Mouse (Mus musculus): ENCODE data around the gene Plcl2. TPM values are rescaled to one million over a fixed set of nuclear protein-coding genes. Genes with fewer than 3 reads are reported as not detected.
"Not testable (repeated sequence)": the region's sequence is repeated elsewhere in the genome, so short reads cannot be mapped to it uniquely, and the experiment has no call there.

Gene Plcl2
- polyA plus RNA-seq, 1 experiment from 2014 or later: 5.9 TPM

DNA sequence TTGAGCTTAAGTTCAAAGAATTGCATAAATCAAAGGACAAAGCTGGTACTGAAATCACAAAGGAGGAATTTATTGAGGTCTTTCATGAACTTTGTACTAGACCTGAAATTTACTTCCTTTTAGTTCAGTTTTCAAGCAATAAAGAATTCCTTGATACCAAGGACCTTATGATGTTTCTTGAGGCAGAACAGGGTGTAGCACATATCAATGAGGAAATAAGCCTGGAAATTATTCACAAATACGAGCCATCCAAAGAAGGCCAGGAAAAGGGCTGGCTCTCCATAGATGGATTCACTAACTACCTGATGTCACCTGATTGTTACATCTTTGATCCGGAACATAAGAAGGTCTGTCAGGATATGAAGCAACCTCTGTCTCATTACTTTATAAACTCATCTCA is 97.7 kb downstream of the Plcl2 start:
- Histone ChIP-seq H3K36me3 (ENCODE audit: control insufficient read depth, insufficient read depth, low read length) (no peaks in the 10 kb centered on the region; the same call in 1 of the 2 replicates), H3K27ac (ENCODE audit: low read length) (no peak overlapping the region), H3K9me3 (ENCODE audit: control insufficient read depth, low read depth, low read length) (no peaks in the 10 kb centered on the region), H3K4me2 (replicated peaks; ENCODE audit: low read depth, low read length) (no peak overlapping the region), H3K27me3 (ENCODE audit: control insufficient read depth, insufficient read depth, low read length) (no peaks in the 10 kb centered on the region), H3K4me1 (ENCODE audit: control insufficient read depth, insufficient read depth, low read length) (no peaks in the 10 kb centered on the region), H3K4me3 (ENCODE audit: low read depth, low read length) (no peak overlapping the region), H3K9ac (replicated peaks; ENCODE audit: low read depth, low read length) (no peak overlapping the region)
- WGBS: 85% methylated on average over 2 of the region's 2 CpGs
- ATAC-seq (ENCODE audit: insufficient number of reproducible peaks, insufficient read depth, low FRiP score, low read depth): no peak

DNA sequence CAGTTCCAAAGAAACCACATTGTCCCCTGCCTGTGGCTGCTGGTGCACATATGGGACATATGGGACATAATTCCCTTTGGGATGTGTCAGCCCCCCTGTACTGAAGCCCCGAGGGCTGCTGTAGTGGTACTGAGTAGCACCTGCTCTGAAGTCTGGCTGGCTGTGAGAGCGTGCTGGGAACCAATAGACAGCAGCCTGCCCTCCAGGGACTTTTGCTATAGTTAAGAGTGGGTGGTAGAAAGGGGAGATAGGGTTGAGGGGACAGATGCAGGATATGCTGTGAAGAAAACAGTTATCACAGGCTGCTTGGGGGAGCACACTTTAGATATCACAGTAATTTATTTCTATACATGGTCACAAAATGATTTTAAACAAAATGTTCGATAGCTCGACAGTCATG is 100.7 kb downstream of the Plcl2 start:
- Histone ChIP-seq H3K9me3 (ENCODE audit: control insufficient read depth, low read depth, low read length) (peaks cover 4% of the 10 kb centered on the region; the same call in 1 of the 2 replicates), H3K9ac (replicated peaks; ENCODE audit: low read depth, low read length) (no peak overlapping the region), H3K36me3 (ENCODE audit: control insufficient read depth, insufficient read depth, low read length) (no peaks in the 10 kb centered on the region; the same call in 1 of the 2 replicates), H3K4me2 (replicated peaks; ENCODE audit: low read depth, low read length) (no peak overlapping the region), H3K27me3 (ENCODE audit: control insufficient read depth, insufficient read depth, low read length) (no peaks in the 10 kb centered on the region), H3K4me3 (ENCODE audit: low read depth, low read length) (no peak overlapping the region), H3K27ac (ENCODE audit: low read length) (no peak overlapping the region), H3K4me1 (ENCODE audit: control insufficient read depth, insufficient read depth, low read length) (no peaks in the 10 kb centered on the region)
- no peak for ATAC-seq (ENCODE audit: insufficient number of reproducible peaks, insufficient read depth, low FRiP score, low read depth)
- 91% methylated on average over 4 of the region's 4 CpGs for WGBS

DNA sequence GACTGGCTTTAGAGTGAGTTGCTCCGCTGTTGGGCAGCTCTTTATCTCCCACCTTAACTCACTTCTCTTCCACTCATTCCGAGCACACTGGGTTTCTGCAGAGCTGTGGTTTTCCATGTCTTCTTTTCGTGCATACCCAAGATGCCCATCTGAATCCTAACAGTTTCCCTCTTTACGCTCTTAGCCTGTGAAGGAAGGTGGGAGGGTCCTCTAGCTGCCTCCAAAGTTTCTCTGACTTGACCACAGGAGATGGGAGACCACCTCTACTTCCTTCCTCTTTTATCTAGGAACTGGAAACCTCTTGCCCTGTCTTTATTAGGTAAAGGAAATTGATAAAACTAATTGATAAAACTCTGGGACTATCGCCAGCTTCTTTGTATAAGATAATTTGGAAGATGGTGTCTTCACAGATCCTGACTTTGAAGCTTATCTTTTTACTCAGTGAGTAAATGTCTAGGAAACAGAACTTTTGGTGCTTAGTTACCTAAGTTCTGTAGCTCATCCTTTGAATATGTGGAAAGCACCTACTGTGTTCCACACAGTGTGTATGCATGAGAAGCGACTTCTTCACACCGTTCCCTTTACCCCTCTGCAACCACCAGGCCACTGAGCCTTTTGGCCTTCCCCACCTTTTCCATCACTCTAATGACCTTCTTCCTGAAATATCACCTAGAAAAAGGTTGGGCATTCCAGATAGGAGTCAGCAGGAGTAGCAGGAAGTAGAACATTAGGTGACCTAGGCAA is 111.8 kb downstream of the Plcl2 start:
- Histone ChIP-seq H3K9ac (replicated peaks; ENCODE audit: low read depth, low read length) (no peak overlapping the region), H3K27ac (ENCODE audit: low read length) (no peak overlapping the region), H3K27me3 (ENCODE audit: control insufficient read depth, insufficient read depth, low read length) (no peaks in the 10 kb centered on the region), H3K4me2 (replicated peaks; ENCODE audit: low read depth, low read length) (no peak overlapping the region), H3K4me3 (ENCODE audit: low read depth, low read length) (no peak overlapping the region), H3K36me3 (ENCODE audit: control insufficient read depth, insufficient read depth, low read length) (no peaks in the 10 kb centered on the region), H3K4me1 (ENCODE audit: control insufficient read depth, insufficient read depth, low read length) (no peaks in the 10 kb centered on the region), H3K9me3 (ENCODE audit: control insufficient read depth, low read depth, low read length) (no peaks in the 10 kb centered on the region)
- 86% methylated on average over 7 of the region's 7 CpGs for WGBS
- ATAC-seq (ENCODE audit: insufficient number of reproducible peaks, insufficient read depth, low FRiP score, low read depth): no peak

DNA sequence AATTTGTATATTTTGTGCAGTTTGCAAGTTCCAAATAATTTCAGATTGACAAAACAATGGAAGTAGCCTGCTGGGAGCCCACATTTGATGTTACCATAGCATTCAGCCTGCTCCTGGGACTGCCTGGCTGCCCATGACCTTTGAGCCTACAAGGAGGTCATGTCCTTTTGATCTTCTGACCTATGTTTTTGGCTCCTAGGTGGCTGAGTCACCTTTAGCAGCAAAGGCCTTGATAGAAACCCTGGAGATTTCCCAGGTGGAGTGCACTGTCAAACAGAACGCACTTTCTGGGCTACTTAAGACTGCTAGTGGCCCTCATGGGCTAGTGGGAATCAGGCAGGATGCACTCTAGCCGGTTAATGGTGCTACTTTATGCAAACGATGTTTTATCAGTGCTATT is 112.8 kb downstream of the Plcl2 start:
- Histone ChIP-seq H3K36me3 (ENCODE audit: control insufficient read depth, insufficient read depth, low read length) (no peaks in the 10 kb centered on the region), H3K27me3 (ENCODE audit: control insufficient read depth, insufficient read depth, low read length) (no peaks in the 10 kb centered on the region), H3K9me3 (ENCODE audit: control insufficient read depth, low read depth, low read length) (no peaks in the 10 kb centered on the region), H3K27ac (ENCODE audit: low read length) (no peak overlapping the region), H3K4me1 (ENCODE audit: control insufficient read depth, insufficient read depth, low read length) (no peaks in the 10 kb centered on the region), H3K4me2 (replicated peaks; ENCODE audit: low read depth, low read length) (no peak overlapping the region), H3K9ac (replicated peaks; ENCODE audit: low read depth, low read length) (no peak overlapping the region), H3K4me3 (ENCODE audit: low read depth, low read length) (no peak overlapping the region)
- WGBS: 66% methylated on average over 3 of the region's 3 CpGs
- no peak for ATAC-seq (ENCODE audit: insufficient number of reproducible peaks, insufficient read depth, low FRiP score, low read depth)

DNA sequence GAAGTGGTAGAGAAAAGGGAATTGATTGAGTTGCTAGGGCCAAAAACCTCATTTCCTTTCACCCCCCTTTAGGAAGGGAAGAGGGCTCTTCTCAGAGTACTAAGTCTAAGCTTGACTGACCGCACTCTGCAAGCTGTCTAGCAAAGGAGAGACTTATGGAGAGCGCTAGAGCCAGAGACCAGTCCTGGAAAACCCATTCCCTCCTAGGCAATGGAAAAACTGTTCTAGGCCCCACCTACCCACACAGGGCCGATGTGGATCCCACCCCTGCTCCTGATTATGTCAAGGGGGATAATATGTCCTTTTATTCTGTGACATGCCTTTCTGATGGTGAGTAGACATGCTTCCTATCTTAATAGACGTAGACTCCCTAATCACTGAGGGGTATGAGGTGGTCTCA is 116.4 kb downstream of the Plcl2 start:
- H3K36me3 ChIP-seq (ENCODE audit: control insufficient read depth, insufficient read depth, low read length): no peaks in the 10 kb centered on the region
- no peaks in the 10 kb centered on the region for H3K9me3 ChIP-seq (ENCODE audit: control insufficient read depth, low read depth, low read length)
- no peak overlapping the region for H3K9ac ChIP-seq (replicated peaks; ENCODE audit: low read depth, low read length)
- no peak overlapping the region for H3K27ac ChIP-seq (ENCODE audit: low read length)
- no peak overlapping the region for H3K4me3 ChIP-seq (ENCODE audit: low read depth, low read length)
- H3K27me3 ChIP-seq (ENCODE audit: control insufficient read depth, insufficient read depth, low read length): no peaks in the 10 kb centered on the region
- no peaks in the 10 kb centered on the region for H3K4me1 ChIP-seq (ENCODE audit: control insufficient read depth, insufficient read depth, low read length)
- WGBS: 89% methylated on average over 4 of the region's 4 CpGs
- no peak for ATAC-seq (ENCODE audit: insufficient number of reproducible peaks, insufficient read depth, low FRiP score, low read depth)
- H3K4me2 ChIP-seq (replicated peaks; ENCODE audit: low read depth, low read length): no peak overlapping the region

DNA sequence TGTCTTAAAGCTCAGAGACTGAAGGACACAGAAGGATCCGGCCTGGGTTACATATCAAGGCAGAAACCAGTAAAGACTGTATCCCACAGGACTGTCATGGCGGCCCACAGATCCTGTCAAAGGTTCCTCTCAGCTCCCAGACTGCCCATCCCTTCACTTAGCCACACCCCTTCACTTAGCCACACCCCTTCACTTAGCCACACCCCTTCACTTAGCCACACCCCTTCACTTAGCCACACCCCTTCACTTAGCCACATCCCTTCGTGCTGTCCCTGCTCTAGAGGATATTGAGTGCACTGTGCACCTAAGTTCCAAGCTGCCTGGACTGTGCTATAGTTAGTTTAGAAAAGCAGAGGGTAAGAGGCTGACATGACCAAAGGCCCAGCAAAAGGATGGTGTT is 118.5 kb downstream of the Plcl2 start:
- H3K36me3 ChIP-seq (ENCODE audit: control insufficient read depth, insufficient read depth, low read length): no peaks in the 10 kb centered on the region
- no peaks in the 10 kb centered on the region for H3K27me3 ChIP-seq (ENCODE audit: control insufficient read depth, insufficient read depth, low read length)
- H3K9ac ChIP-seq (replicated peaks; ENCODE audit: low read depth, low read length): no peak overlapping the region
- 89% methylated on average over 3 of the region's 3 CpGs for WGBS
- H3K27ac ChIP-seq (ENCODE audit: low read length): no peak overlapping the region
- no peak for ATAC-seq (ENCODE audit: insufficient number of reproducible peaks, insufficient read depth, low FRiP score, low read depth)
- no peak overlapping the region for H3K4me2 ChIP-seq (replicated peaks; ENCODE audit: low read depth, low read length)
- no peaks in the 10 kb centered on the region for H3K4me1 ChIP-seq (ENCODE audit: control insufficient read depth, insufficient read depth, low read length)
- H3K4me3 ChIP-seq (ENCODE audit: low read depth, low read length): no peak overlapping the region
- no peaks in the 10 kb centered on the region for H3K9me3 ChIP-seq (ENCODE audit: control insufficient read depth, low read depth, low read length)

DNA sequence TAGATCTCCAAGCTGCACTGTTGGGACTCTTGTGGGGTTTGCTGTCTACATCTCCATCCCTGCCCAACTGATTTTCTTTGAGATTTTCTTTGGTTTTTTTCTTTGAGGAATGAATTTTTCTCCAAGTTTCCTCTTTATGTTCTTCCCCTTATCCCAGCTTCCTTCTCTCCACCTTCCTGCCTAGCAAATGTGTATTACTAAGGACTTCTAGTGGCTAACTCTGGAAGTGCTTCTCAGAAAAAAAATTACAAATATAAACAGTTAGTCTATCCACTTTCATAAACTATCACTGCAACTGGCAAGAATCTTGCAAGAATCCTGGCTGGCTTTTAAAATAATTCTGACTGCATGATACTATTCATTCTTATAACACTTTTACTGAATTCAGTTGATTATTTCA is 119.5 kb downstream of the Plcl2 start:
- Histone ChIP-seq H3K27ac (ENCODE audit: low read length) (no peak overlapping the region), H3K4me1 (ENCODE audit: control insufficient read depth, insufficient read depth, low read length) (no peaks in the 10 kb centered on the region), H3K4me2 (replicated peaks; ENCODE audit: low read depth, low read length) (no peak overlapping the region), H3K27me3 (ENCODE audit: control insufficient read depth, insufficient read depth, low read length) (no peaks in the 10 kb centered on the region), H3K9me3 (ENCODE audit: control insufficient read depth, low read depth, low read length) (no peaks in the 10 kb centered on the region), H3K4me3 (ENCODE audit: low read depth, low read length) (no peak overlapping the region), H3K9ac (replicated peaks; ENCODE audit: low read depth, low read length) (no peak overlapping the region), H3K36me3 (ENCODE audit: control insufficient read depth, insufficient read depth, low read length) (no peaks in the 10 kb centered on the region)
- no peak for ATAC-seq (ENCODE audit: insufficient number of reproducible peaks, insufficient read depth, low FRiP score, low read depth)

DNA sequence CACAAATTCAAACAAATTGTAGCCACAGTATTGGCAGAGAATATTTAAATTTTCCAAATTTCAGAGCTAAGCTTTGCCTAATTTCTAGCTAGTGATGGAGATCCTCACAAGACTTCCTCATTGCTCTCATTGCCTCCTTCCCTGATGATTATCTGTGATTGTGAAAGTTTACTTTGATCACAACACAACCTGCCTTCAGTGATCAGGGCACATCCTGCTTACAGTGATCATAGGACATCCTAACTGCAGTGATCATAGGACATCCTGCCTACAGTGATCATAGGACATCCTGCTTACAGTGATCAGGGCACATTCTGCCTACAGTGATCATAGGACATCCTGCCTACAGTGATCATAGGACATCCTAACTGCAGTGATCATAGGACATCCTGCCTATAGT is 121.8 kb downstream of the Plcl2 start:
- H3K27ac ChIP-seq (ENCODE audit: low read length); H3K9ac ChIP-seq (replicated peaks; ENCODE audit: low read depth, low read length); H3K4me1 ChIP-seq (ENCODE audit: control insufficient read depth, insufficient read depth, low read length); H3K4me2 ChIP-seq (replicated peaks; ENCODE audit: low read depth, low read length); H3K27me3 ChIP-seq (ENCODE audit: control insufficient read depth, insufficient read depth, low read length); ATAC-seq (ENCODE audit: insufficient number of reproducible peaks, insufficient read depth, low FRiP score, low read depth); H3K4me3 ChIP-seq (ENCODE audit: low read depth, low read length); H3K36me3 ChIP-seq (ENCODE audit: control insufficient read depth, insufficient read depth, low read length); H3K9me3 ChIP-seq (ENCODE audit: control insufficient read depth, low read depth, low read length): not testable (repeated sequence)

Data from stomach, embryonic 14.5 days (tissue).